Mouse (Mus musculus) layer of hippocampus, adult 18-20 months (tissue): ENCODE data around the gene Olfr120. TPM values are rescaled to one million over a fixed set of nuclear protein-coding genes. Genes with fewer than 3 reads are reported as not detected.
"Not testable (repeated sequence)": the region's sequence is repeated elsewhere in the genome, so short reads cannot be mapped to it uniquely, and the experiment has no call there.

Experiments
- DNase-seq, 2 experiments: peaks; one replicate each; pipeline ENCODE4 v3.0.0; 2022; ENCODE audit warnings: low spot score in 2 of 2
- long read RNA-seq: library from polyadenylated mRNA; stranded (forward); transcript quantifications from one replicate; pipeline ENCODE4 v2.0.0, GENCODE M21; 2021
- total RNA-seq, 2 experiments: library from RNA; stranded (reverse); gene quantifications; 2 replicates each; pipeline ENCODE4 v1.2.3; 2021

The Olfr120 gene
- total RNA-seq = not detected
- long read RNA-seq = 0 reads

GRCm38 (mm10) chr17:37721508-37721907, at the start of gene Olfr120:
Olfr120 (plus strand) TSS chr17:37721808.
- DNase-seq = no peak

- not testable (repeated sequence) for DNase-seq
Observed at GRCm38 (mm10) chr17:37696264-37696663, 25.3 kb upstream of the Olfr120 start, which contains the start of gene Olfr119. Olfr119 (plus strand) TSS chr17:37696564.

- no peak for DNase-seq
Observed at GRCm38 (mm10) chr17:37738070-37738469, 16.5 kb downstream of the Olfr120 start.

- DNase-seq = no peak
Observed at GRCm38 (mm10) chr17:37768307-37768706, 46.7 kb downstream of the Olfr120 start, which contains the start of gene Olfr122. Olfr122 (plus strand) TSS chr17:37768607.

Other genes with a start within 250 kb of the Olfr120 start
- not detected for gene H2-M2, start 238.3 kb upstream of the Olfr120 start, total RNA-seq
- gene Olfr110, start 229.3 kb upstream of the Olfr120 start, total RNA-seq = not detected
- gene Olfr111, start 213.8 kb upstream of the Olfr120 start, total RNA-seq = not detected
- not detected for gene Olfr112, start 152.4 kb upstream of the Olfr120 start, total RNA-seq
- gene Olfr113, start 144.1 kb upstream of the Olfr120 start, total RNA-seq = not detected
- gene Olfr114, start 129.1 kb upstream of the Olfr120 start, total RNA-seq = not detected
- gene Olfr115, start 94.7 kb upstream of the Olfr120 start, total RNA-seq = not detected
- gene Olfr116, start 94.6 kb upstream of the Olfr120 start, total RNA-seq = not detected
- not detected for gene Olfr117, start 58.0 kb upstream of the Olfr120 start, total RNA-seq
- gene Olfr118, start 54.8 kb upstream of the Olfr120 start, total RNA-seq = not detected
- not detected for gene Olfr119, start 25.2 kb upstream of the Olfr120 start, total RNA-seq
- gene Olfr121, start 27.0 kb downstream of the Olfr120 start, total RNA-seq = not detected
- gene Olfr122, start 46.8 kb downstream of the Olfr120 start, total RNA-seq = not detected
- not detected for gene Olfr123, start 71.7 kb downstream of the Olfr120 start, total RNA-seq
- gene Olfr124, start 78.1 kb downstream of the Olfr120 start, total RNA-seq = not detected
- not detected for gene Olfr125, start 111.1 kb downstream of the Olfr120 start, total RNA-seq
- gene Olfr126, start 125.7 kb downstream of the Olfr120 start, total RNA-seq = not detected
- not detected for gene Olfr127, start 178.6 kb downstream of the Olfr120 start, total RNA-seq
- gene Olfr128, start 198.7 kb downstream of the Olfr120 start, total RNA-seq = not detected
- not detected for gene Olfr761, start 231.3 kb downstream of the Olfr120 start, total RNA-seq